ENCODE assay signal across 10 mouse cellular contexts in genomic region chr5:36226296-36226695, GRCm38 (mm10). TPM values are rescaled to one million over a fixed set of nuclear protein-coding genes. Genes with fewer than 3 reads are reported as not detected.
DNase-seq lines count a peak whose midpoint lies in the region; ATAC-seq and TF ChIP-seq lines count a peak whose summit lies in the region.
"Had no signal": no experiment of that assay in that cellular context is flagged by ENCODE, and none has a peak within 500 bp of the region (broad histone marks: within the 10 kb centered on the region; RNA-seq: fewer than 3 reads in every experiment).

No protein-coding gene starts in this region.

- no peak for TF ChIP-seq EP300 in liver, postnatal 0 days (IDR thresholded peaks at IDR 0.05; ENCODE audit: low read depth)

- H3K4me1 ChIP-seq in limb, embryonic 15.5 days, result peaks cover 31% of the 10 kb centered on the region
- no peaks in the 10 kb centered on the region for H3K4me1 ChIP-seq in liver, postnatal 0 days (ENCODE audit: insufficient read depth)
- H3K4me1 ChIP-seq: megakaryocyte, embryonic 14.5 days had no signal

- H3K9me3 ChIP-seq in limb, embryonic 15.5 days, result no peaks in the 10 kb centered on the region
- H3K9me3 ChIP-seq in liver, postnatal 0 days (ENCODE audit: low read length), result no peaks in the 10 kb centered on the region
- H3K9me3 ChIP-seq: megakaryocyte, embryonic 14.5 days had no signal

- peak; percentile 9 for DNase-seq in kidney, adult 18-20 months
- DNase-seq in kidney, postnatal 25 days, result no peak
- peak; percentile 82 for DNase-seq in NIH3T3 (ENCODE audit: low read depth)
- DNase-seq in frontal cortex, adult 2 months (ENCODE audit: extremely low spot score in 1 of 2, low spot score in 1 of 2), result peak; percentile 65 to 84
- DNase-seq in liver, postnatal 0 days, result no peak
- DNase-seq in adrenal gland, postnatal 25 days, result no peak
- DNase-seq in layer of hippocampus, postnatal 36 days, result no peak
- DNase-seq: gastrocnemius, postnatal 10 days had no signal

- H3K4me2 ChIP-seq in limb, embryonic 15.5 days, result no peak overlapping the region
- no peak overlapping the region for H3K4me2 ChIP-seq in liver, postnatal 0 days (ENCODE audit: low read depth, low read length)

- H3K36me3 ChIP-seq in limb, embryonic 15.5 days, result no peaks in the 10 kb centered on the region
- H3K36me3 ChIP-seq in liver, postnatal 0 days (replicated peaks; ENCODE audit: insufficient read depth, low read length), result no peaks in the 10 kb centered on the region

- H3K27me3 ChIP-seq in limb, embryonic 15.5 days, result no peaks in the 10 kb centered on the region
- no peaks in the 10 kb centered on the region for H3K27me3 ChIP-seq in liver, postnatal 0 days (ENCODE audit: insufficient read depth, low read length)

- ATAC-seq in limb, embryonic 15.5 days (ENCODE audit: insufficient number of reproducible peaks, low FRiP score, low TSS enrichment, low read depth), result peak; percentile 66
- ATAC-seq in liver, postnatal 0 days, result no peak

- WGBS in limb, embryonic 15.5 days, result 29% methylated on average over 11 of the region's 11 CpGs
- 71% methylated on average over 11 of the region's 11 CpGs for WGBS in liver, postnatal 0 days (ENCODE audit: insufficient replicate concordance)

- no peak overlapping the region for H3K4me3 ChIP-seq in limb, embryonic 15.5 days
- H3K4me3 ChIP-seq in liver, postnatal 0 days (ENCODE audit: low read depth, low read length), result no peak overlapping the region
- H3K4me3 ChIP-seq: megakaryocyte, embryonic 14.5 days had no signal

- no peak overlapping the region for H3K9ac ChIP-seq in limb, embryonic 15.5 days
- no peak overlapping the region for H3K9ac ChIP-seq in liver, postnatal 0 days (replicated peaks)

- no peak for TF ChIP-seq CTCF in liver, postnatal 0 days (IDR thresholded peaks at IDR 0.05; ENCODE audit: low read depth)

- H3K27ac ChIP-seq in limb, embryonic 15.5 days, result peak overlapping the region; percentile 89
- no peak overlapping the region for H3K27ac ChIP-seq in liver, postnatal 0 days (ENCODE audit: low read depth)

RNA-seq across cellular contexts. Expression of gene Psapl1, which starts 22.5 kb away (rescaled TPM):
- not detected in 2 replicates for polyA plus RNA-seq in frontal cortex, adult 2 months (2012; rRNA removed)
- polyA plus RNA-seq in limb, embryonic 15.5 days (2015; fragmentation: Nextera tagmentation; extraction: Ambion mirVana), result 95.5 and 111 TPM in 2 replicates
- polyA plus RNA-seq in liver, postnatal 0 days (2015; fragmentation: Nextera tagmentation; extraction: Ambion mirVana), result not detected in 2 replicates
- total RNA-seq in adrenal gland, postnatal 25 days (2021), result not detected in 2 replicates
- total RNA-seq in layer of hippocampus, postnatal 36 days (2021), result not detected
- total RNA-seq: gastrocnemius, postnatal 10 days had no signal

Comparison
In these comparisons a context has a peak if more than half of its experiments do, and no peak if none do; other contexts are left out.
1. DNase-seq: peak in kidney, adult 18-20 months (single experiment), NIH3T3 (single experiment) and frontal cortex, adult 2 months (2 of 2); none in kidney, postnatal 25 days (0 of 2), liver, postnatal 0 days (single experiment), adrenal gland, postnatal 25 days (single experiment) and layer of hippocampus, postnatal 36 days (0 of 2).
2. RNA of gene Psapl1, which starts 22.5 kb away (polyA plus RNA-seq): 95.5 to 111 TPM in limb, embryonic 15.5 days; not detected in frontal cortex, adult 2 months and not detected in liver, postnatal 0 days; every median in the first group is over 10 times any median in the second.